Mouse (Mus musculus): ENCODE measurements at regions not wholly inside any gene's neighbourhood (a gene's known extent, or its start where the extent isn't known, plus 50 kb on each side); places are given as distances from the start of the nearest gene placed in this dataset.
A peak's percentile ranks its signal among the peaks of the same experiment; 100 is the strongest.

DNA sequence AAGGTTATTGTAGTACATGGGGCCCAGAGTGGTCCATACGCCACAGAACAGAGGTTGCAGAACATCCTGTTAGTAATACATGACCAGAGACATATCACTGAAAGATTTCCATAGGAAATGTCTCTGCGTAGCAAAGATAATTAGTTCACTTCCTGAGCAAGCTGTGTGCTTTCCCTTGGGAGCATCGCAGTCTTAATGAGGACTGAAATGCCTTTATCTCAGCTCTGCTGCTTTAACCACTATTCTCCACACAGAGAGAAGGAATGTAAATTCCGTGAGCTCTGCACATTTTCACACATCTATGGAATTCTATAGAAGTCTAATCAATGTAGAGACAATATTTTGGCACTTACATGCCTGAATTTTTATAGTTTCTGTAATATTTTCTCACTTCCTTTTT lies 1454.7 kb upstream of the Pcdh10 start:
- no peak for DNase-seq (ENCODE audit: inconsistent age in 2 of 2, low spot score in 1 of 2)

DNA sequence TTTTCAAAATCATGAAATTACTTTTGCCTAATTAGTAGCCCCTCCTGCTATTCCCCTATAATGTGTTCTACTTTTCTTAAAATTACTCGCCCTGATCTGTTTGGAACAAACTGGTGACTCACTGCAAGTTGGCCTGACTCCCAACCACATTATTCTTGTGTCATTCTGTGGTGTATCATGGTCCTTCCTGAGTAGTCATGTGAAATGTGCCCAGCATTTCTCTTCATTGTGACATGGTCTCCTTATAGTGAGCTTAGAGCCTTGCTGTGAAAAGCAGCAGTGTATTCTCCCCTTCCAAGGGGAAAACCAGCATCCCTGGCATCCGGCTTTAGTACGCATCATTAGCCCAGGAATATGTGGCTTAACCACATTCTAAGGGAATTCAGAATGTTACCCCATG lies 1432.4 kb upstream of the Pcdh10 start:
- DNase-seq (ENCODE audit: inconsistent age in 2 of 2, low spot score in 1 of 2), result peak; percentile 13 to 56

Measured in adrenal gland, adult (tissue).